Mouse (Mus musculus) midbrain, embryonic 16.5 days (tissue): Measurements from ENCODE around the gene Ntng1. TPM values are rescaled to one million over a fixed set of nuclear protein-coding genes. Genes with fewer than 3 reads are reported as not detected.
A peak's percentile ranks its signal among the peaks of the same experiment; 100 is the strongest.

Source experiments
- ATAC-seq: fragments of 200-750 bp; cut with Nextera tagmentation; 2 replicates; pipeline ENCODE4 v1.8.0; 2017; ENCODE audit warnings: moderate TSS enrichment
- H3K27ac ChIP-seq: fragments of 300-500 bp; sonication (generic); 2 replicates; pipeline ENCODE4 v1.5.1; 2014; ENCODE audit warnings: mild to moderate bottlenecking, low read length, mixed read lengths
- H3K27me3 ChIP-seq: fragments of 300-500 bp; sonication (generic); 2 replicates; pipeline ENCODE4 v1.6.1; 2014; ENCODE audit warnings: low read depth, low read length, mixed read lengths; ENCODE audit not compliant: control insufficient read depth, insufficient read depth
- H3K36me3 ChIP-seq: fragments of 300-500 bp; sonication (generic); 2 replicates; pipeline ENCODE4 v1.6.1; 2014; ENCODE audit warnings: mild to moderate bottlenecking, low read length, moderate library complexity, mixed read lengths; ENCODE audit not compliant: control insufficient read depth, insufficient read depth
- H3K4me1 ChIP-seq: fragments of 300-500 bp; sonication (generic); 2 replicates; pipeline ENCODE4 v1.6.1; 2014; ENCODE audit warnings: mild to moderate bottlenecking, low read length, mixed read lengths; ENCODE audit not compliant: control insufficient read depth, insufficient read depth
- H3K4me2 ChIP-seq: fragments of 300-500 bp; sonication (generic); 2 replicates; pipeline ENCODE4 v1.6.1; 2014; ENCODE audit warnings: mild to moderate bottlenecking, low read length, mixed read lengths
- H3K4me3 ChIP-seq: fragments of 300-500 bp; sonication (generic); 2 replicates; pipeline ENCODE4 v1.5.1; 2014; ENCODE audit warnings: low read depth, mild to moderate bottlenecking, low read length, moderate library complexity, mixed read lengths
- H3K9ac ChIP-seq: fragments of 300-500 bp; sonication (generic); 2 replicates; pipeline ENCODE4 v1.6.1; 2014; ENCODE audit warnings: low read depth, low read length, mixed read lengths
- H3K9me3 ChIP-seq: fragments of 300-500 bp; sonication (generic); replicated peaks from 2 replicates; pipeline ENCODE4 v1.6.1; 2014; ENCODE audit warnings: mild to moderate bottlenecking, low read length, mixed read lengths; ENCODE audit not compliant: control insufficient read depth, poor library complexity, severe bottlenecking
- WGBS: fragments of 180-500 bp; shearing (Covaris S2); extraction: QIAGEN DNeasy Blood & Tissue Kit; methylation state at CpG from one replicate; pipeline ENCODE4 v1.1.7; 2014; 5-methylcytosine and 5-hydroxymethylcytosine counted together
- polyA plus RNA-seq: library from polyadenylated mRNA; unstranded; fragments of >200 nt; fragmentation: Nextera tagmentation; extraction: Ambion mirVana; gene quantifications from 2 replicates; pipeline ENCODE4 v1.2.1, GENCODE M21; 2015

Ntng1 gene
- polyA plus RNA-seq, 1 experiment from 2014 or later = 53.8 TPM

- H3K4me3 ChIP-seq = no peak overlapping the region
- H3K4me1 ChIP-seq = peaks cover 4% of the 10 kb centered on the region; the same call in 1 of the 2 replicates
- no peak overlapping the region for H3K27ac ChIP-seq
- H3K9ac ChIP-seq = no peak overlapping the region
- H3K9me3 ChIP-seq = no peaks in the 10 kb centered on the region
- 0 out of 2 replicates have a peak, but pooled peaks have one; percentile 14 for ATAC-seq
- H3K4me2 ChIP-seq = no peak overlapping the region
- 53% methylated on average over 18 of the region's 18 CpGs for WGBS
- H3K27me3 ChIP-seq = no peaks in the 10 kb centered on the region
- H3K36me3 ChIP-seq = no peaks in the 10 kb centered on the region
Observed at GRCm38 (mm10) chr3:110022783-110023599, 120.8 kb downstream of the Ntng1 start.

GRCm38 (mm10) chr3:110010870-110011626 is 132.8 kb downstream of the Ntng1 start:
- Histone ChIP-seq H3K27ac (no peak overlapping the region), H3K27me3 (no peaks in the 10 kb centered on the region), H3K4me2 (no peak overlapping the region), H3K4me1 (peaks cover 2% of the 10 kb centered on the region; the same call in 1 of the 2 replicates), H3K4me3 (no peak overlapping the region), H3K9me3 (no peaks in the 10 kb centered on the region), H3K36me3 (no peaks in the 10 kb centered on the region), H3K9ac (no peak overlapping the region)
- 74% methylated on average over 14 of the region's 14 CpGs for WGBS
- peak; percentile 19; the same call in 1 of the 2 replicates for ATAC-seq

GRCm38 (mm10) chr3:110010441-110010840 is 133.4 kb downstream of the Ntng1 start:
- Histone ChIP-seq H3K4me1 (peaks cover 2% of the 10 kb centered on the region; the same call in 1 of the 2 replicates), H3K27me3 (no peaks in the 10 kb centered on the region), H3K9ac (no peak overlapping the region), H3K4me3 (no peak overlapping the region), H3K36me3 (no peaks in the 10 kb centered on the region), H3K4me2 (no peak overlapping the region), H3K9me3 (no peaks in the 10 kb centered on the region), H3K27ac (no peak overlapping the region)
- peak; percentile 78 for ATAC-seq
- WGBS = 32% methylated on average over 2 of the region's 2 CpGs

GRCm38 (mm10) chr3:110000349-110000748 is 143.5 kb downstream of the Ntng1 start:
- no peak overlapping the region for H3K27ac ChIP-seq
- no peak overlapping the region for H3K4me3 ChIP-seq
- no peaks in the 10 kb centered on the region for H3K9me3 ChIP-seq
- H3K36me3 ChIP-seq = no peaks in the 10 kb centered on the region
- 10% methylated on average over 5 of the region's 5 CpGs for WGBS
- H3K4me1 ChIP-seq = peaks cover 16% of the 10 kb centered on the region
- no peak overlapping the region for H3K9ac ChIP-seq
- H3K27me3 ChIP-seq = no peaks in the 10 kb centered on the region
- H3K4me2 ChIP-seq = no peak overlapping the region
- ATAC-seq = no peak

- Histone ChIP-seq H3K4me3 (no peak overlapping the region), H3K27me3 (no peaks in the 10 kb centered on the region), H3K4me2 (no peak overlapping the region), H3K9ac (no peak overlapping the region), H3K36me3 (no peaks in the 10 kb centered on the region), H3K9me3 (no peaks in the 10 kb centered on the region), H3K27ac (no peak overlapping the region), H3K4me1 (peaks cover 24% of the 10 kb centered on the region)
- ATAC-seq = peak; percentile 27; the same call in 1 of the 2 replicates
- 50% methylated on average over 4 of the region's 4 CpGs for WGBS
Observed at GRCm38 (mm10) chr3:109995663-109996024, 148.2 kb downstream of the Ntng1 start.

GRCm38 (mm10) chr3:109994978-109995662 is 148.7 kb downstream of the Ntng1 start:
- Histone ChIP-seq H3K27ac (peak overlapping the region; percentile 26; the same call in 1 of the 2 replicates), H3K36me3 (no peaks in the 10 kb centered on the region), H3K4me2 (no peak overlapping the region), H3K9ac (no peak overlapping the region), H3K4me1 (peaks cover 20% of the 10 kb centered on the region), H3K9me3 (no peaks in the 10 kb centered on the region), H3K27me3 (no peaks in the 10 kb centered on the region), H3K4me3 (no peak overlapping the region)
- peak; percentile 79 for ATAC-seq
- WGBS = 14% methylated on average over 6 of the region's 6 CpGs

GRCm38 (mm10) chr3:109984086-109984485 is 159.7 kb downstream of the Ntng1 start:
- no peak overlapping the region for H3K4me2 ChIP-seq
- WGBS = 49% methylated on average over 2 of the region's 2 CpGs
- H3K4me3 ChIP-seq = no peak overlapping the region
- H3K27me3 ChIP-seq = no peaks in the 10 kb centered on the region
- no peak for ATAC-seq
- no peak overlapping the region for H3K27ac ChIP-seq
- H3K4me1 ChIP-seq = peaks cover 3% of the 10 kb centered on the region; the same call in 1 of the 2 replicates
- H3K9me3 ChIP-seq = no peaks in the 10 kb centered on the region
- H3K36me3 ChIP-seq = no peaks in the 10 kb centered on the region
- no peak overlapping the region for H3K9ac ChIP-seq

- H3K9me3 ChIP-seq = no peaks in the 10 kb centered on the region
- WGBS = 55% methylated on average over 2 of the region's 2 CpGs
- peak; percentile 48; the same call in 1 of the 2 replicates for ATAC-seq
Observed at GRCm38 (mm10) chr3:109977614-109978013, 166.2 kb downstream of the Ntng1 start.

More at GRCm38 (mm10) chr3:109977614-109978013, 166.2 kb downstream of the Ntng1 start:
- H3K9ac ChIP-seq = no peak overlapping the region
- no peaks in the 10 kb centered on the region for H3K36me3 ChIP-seq
- H3K4me3 ChIP-seq = no peak overlapping the region
- no peaks in the 10 kb centered on the region for H3K27me3 ChIP-seq
- H3K4me2 ChIP-seq = no peak overlapping the region
- no peak overlapping the region for H3K27ac ChIP-seq
- H3K4me1 ChIP-seq = peaks cover 3% of the 10 kb centered on the region; the same call in 1 of the 2 replicates
